Mouse (Mus musculus): Measurements from ENCODE around the gene Metrnl. TPM values are rescaled to one million over a fixed set of nuclear protein-coding genes. Genes with fewer than 3 reads are reported as not detected.

Gene Metrnl
- polyA plus RNA-seq, 1 experiment from 2014 or later = 4.7 TPM

GRCm38 (mm10) chr11:121668776-121669175 lies 32.6 kb upstream of the Metrnl start:
- WGBS (ENCODE audit: insufficient replicate concordance) = 82% methylated on average over 5 of the region's 5 CpGs
- no peak for ATAC-seq
- peaks cover 3% of the 10 kb centered on the region for H3K36me3 ChIP-seq (replicated peaks; ENCODE audit: insufficient read depth, low read length)

GRCm38 (mm10) chr11:121670926-121671325 lies 30.4 kb upstream of the Metrnl start:
- H3K4me2 ChIP-seq (ENCODE audit: low read depth, low read length) = no peak overlapping the region
- H3K9me3 ChIP-seq (ENCODE audit: low read length) = no peaks in the 10 kb centered on the region
- 85% methylated on average over 5 of the region's 5 CpGs for WGBS (ENCODE audit: insufficient replicate concordance)
- H3K27me3 ChIP-seq (ENCODE audit: insufficient read depth, low read length) = no peaks in the 10 kb centered on the region
- H3K4me3 ChIP-seq (ENCODE audit: low read depth, low read length) = no peak overlapping the region
- DNase-seq (no peak), ATAC-seq (no peak)
- TF ChIP-seq EP300 (IDR thresholded peaks at IDR 0.05; ENCODE audit: low read depth) (no peak), CTCF (IDR thresholded peaks at IDR 0.05; ENCODE audit: low read depth) (no peak)
- H3K4me1 ChIP-seq (ENCODE audit: insufficient read depth) = peaks cover 7% of the 10 kb centered on the region; the same call in 1 of the 2 replicates
- no peak overlapping the region for H3K9ac ChIP-seq (replicated peaks)
- H3K36me3 ChIP-seq (replicated peaks; ENCODE audit: insufficient read depth, low read length) = no peaks in the 10 kb centered on the region; the same call in none of the 2 replicates
- no peak overlapping the region for H3K27ac ChIP-seq (ENCODE audit: low read depth)

More at GRCm38 (mm10) chr11:121668776-121669175, 32.6 kb upstream of the Metrnl start:
- Histone ChIP-seq H3K27me3 (ENCODE audit: insufficient read depth, low read length) (no peaks in the 10 kb centered on the region), H3K27ac (ENCODE audit: low read depth) (no peak overlapping the region), H3K4me2 (ENCODE audit: low read depth, low read length) (no peak overlapping the region), H3K9me3 (ENCODE audit: low read length) (no peaks in the 10 kb centered on the region), H3K4me3 (ENCODE audit: low read depth, low read length) (no peak overlapping the region), H3K4me1 (ENCODE audit: insufficient read depth) (peaks cover 7% of the 10 kb centered on the region; the same call in 1 of the 2 replicates), H3K9ac (replicated peaks) (no peak overlapping the region)
- TF ChIP-seq EP300 (IDR thresholded peaks at IDR 0.05; ENCODE audit: low read depth) = no peak
- no peak for TF ChIP-seq CTCF (IDR thresholded peaks at IDR 0.05; ENCODE audit: low read depth)
- no peak for DNase-seq

GRCm38 (mm10) chr11:121672312-121672989 lies 28.9 kb upstream of the Metrnl start:
- Histone ChIP-seq H3K9ac (replicated peaks) (peak overlapping the region; percentile 63), H3K4me1 (ENCODE audit: insufficient read depth) (peaks cover 7% of the 10 kb centered on the region; the same call in 1 of the 2 replicates), H3K4me3 (ENCODE audit: low read depth, low read length) (peak overlapping the region; percentile 63), H3K27me3 (ENCODE audit: insufficient read depth, low read length) (no peaks in the 10 kb centered on the region), H3K9me3 (ENCODE audit: low read length) (no peaks in the 10 kb centered on the region), H3K36me3 (replicated peaks; ENCODE audit: insufficient read depth, low read length) (no peaks in the 10 kb centered on the region; the same call in 1 of the 2 replicates), H3K4me2 (ENCODE audit: low read depth, low read length) (peak overlapping the region; percentile 92), H3K27ac (ENCODE audit: low read depth) (peak overlapping the region; percentile 79)
- no peak for ATAC-seq
- WGBS (ENCODE audit: insufficient replicate concordance) = under 1% methylated on average over 22 of the region's 22 CpGs
- TF ChIP-seq CTCF (IDR thresholded peaks at IDR 0.05; ENCODE audit: low read depth) = no peak
- no peak for TF ChIP-seq EP300 (IDR thresholded peaks at IDR 0.05; ENCODE audit: low read depth)
- DNase-seq = no peak

- Histone ChIP-seq H3K9me3 (ENCODE audit: low read length) (no peaks in the 10 kb centered on the region), H3K4me3 (ENCODE audit: low read depth, low read length) (peak within 1 kb of the TSS; percentile 63), H3K27ac (ENCODE audit: low read depth) (peak within 1 kb of the TSS; percentile 79), H3K36me3 (replicated peaks; ENCODE audit: insufficient read depth, low read length) (no peaks in the 10 kb centered on the region; the same call in 1 of the 2 replicates), H3K9ac (replicated peaks) (peak within 1 kb of the TSS; percentile 63), H3K27me3 (ENCODE audit: insufficient read depth, low read length) (no peaks in the 10 kb centered on the region), H3K4me2 (ENCODE audit: low read depth, low read length) (peak within 1 kb of the TSS; percentile 92), H3K4me1 (ENCODE audit: insufficient read depth) (peaks cover 7% of the 10 kb centered on the region; the same call in 1 of the 2 replicates)
- peak; percentile 100 for ATAC-seq
- 2% methylated on average over 46 of the region's 46 CpGs for WGBS (ENCODE audit: insufficient replicate concordance)
- TF ChIP-seq EP300 (IDR thresholded peaks at IDR 0.05; ENCODE audit: low read depth) (no peak), CTCF (IDR thresholded peaks at IDR 0.05; ENCODE audit: low read depth) (peak; percentile 38; the same call in 1 of the 2 replicates)
- DNase-seq = peak; percentile 97
These were observed 28.3 kb upstream of the Metrnl start, which contains the start of gene B3gntl1 for GRCm38 (mm10) chr11:121672990-121673572. Gene B3gntl1, minus strand, starts transcription at chr11:121673153.

- 52% methylated on average over 7 of the region's 7 CpGs for WGBS (ENCODE audit: insufficient replicate concordance)
- TF ChIP-seq CTCF (IDR thresholded peaks at IDR 0.05; ENCODE audit: low read depth) = no peak
- no peak for TF ChIP-seq EP300 (IDR thresholded peaks at IDR 0.05; ENCODE audit: low read depth)
- H3K9ac ChIP-seq (replicated peaks) = peak overlapping the region; percentile 22; the same call in 1 of the 2 replicates
- ATAC-seq (no peak), DNase-seq (no peak)
- H3K36me3 ChIP-seq (replicated peaks; ENCODE audit: insufficient read depth, low read length) = no peaks in the 10 kb centered on the region; the same call in 1 of the 2 replicates
- peak overlapping the region; percentile 63 for H3K4me3 ChIP-seq (ENCODE audit: low read depth, low read length)
- no peaks in the 10 kb centered on the region for H3K27me3 ChIP-seq (ENCODE audit: insufficient read depth, low read length)
- H3K4me2 ChIP-seq (ENCODE audit: low read depth, low read length) = peak overlapping the region; percentile 92
- H3K4me1 ChIP-seq (ENCODE audit: insufficient read depth) = peaks cover 7% of the 10 kb centered on the region; the same call in 1 of the 2 replicates
- H3K9me3 ChIP-seq (ENCODE audit: low read length) = no peaks in the 10 kb centered on the region
- H3K27ac ChIP-seq (ENCODE audit: low read depth) = peak overlapping the region; percentile 66
These were observed 27.7 kb upstream of the Metrnl start for GRCm38 (mm10) chr11:121673629-121674028.

GRCm38 (mm10) chr11:121676836-121677235 lies 24.5 kb upstream of the Metrnl start:
- TF ChIP-seq EP300 (IDR thresholded peaks at IDR 0.05; ENCODE audit: low read depth) (no peak), CTCF (IDR thresholded peaks at IDR 0.05; ENCODE audit: low read depth) (no peak)
- DNase-seq (no peak), ATAC-seq (no peak)
- H3K4me1 ChIP-seq (ENCODE audit: insufficient read depth) = peaks cover 7% of the 10 kb centered on the region; the same call in 1 of the 2 replicates
- no peak overlapping the region for H3K27ac ChIP-seq (ENCODE audit: low read depth)
- no peaks in the 10 kb centered on the region for H3K27me3 ChIP-seq (ENCODE audit: insufficient read depth, low read length)
- no peak overlapping the region for H3K4me3 ChIP-seq (ENCODE audit: low read depth, low read length)
- H3K36me3 ChIP-seq (replicated peaks; ENCODE audit: insufficient read depth, low read length) = no peaks in the 10 kb centered on the region
- no peak overlapping the region for H3K4me2 ChIP-seq (ENCODE audit: low read depth, low read length)
- no peak overlapping the region for H3K9ac ChIP-seq (replicated peaks)
- 87% methylated on average over 2 of the region's 2 CpGs for WGBS (ENCODE audit: insufficient replicate concordance)
- no peaks in the 10 kb centered on the region for H3K9me3 ChIP-seq (ENCODE audit: low read length)

Data from liver, postnatal 0 days (tissue).